Mouse (Mus musculus): ENCODE data around the gene Lrrc56. TPM values are rescaled to one million over a fixed set of nuclear protein-coding genes. Genes with fewer than 3 reads are reported as not detected.

Lrrc56 gene
- total RNA-seq, 2 experiments from 2014 or later = 4.3 to 4.5 TPM

Small RNAs within 50 kb of the gene (microRNA-seq; reads per million reads assigned to microRNA genes)
- gene Mir210 = 70.8 to 81.7 reads per million in 2 experiments

Other genes starting within 250 kb of the Lrrc56 start
- not detected for gene Ifitm5, start 243.9 kb upstream of the Lrrc56 start, total RNA-seq (2021)
- not detected for gene Gm45717, start 238.2 kb upstream of the Lrrc56 start, total RNA-seq (2021)
- 10 to 100 TPM; 11.0 to 12.9 TPM for gene Ifitm2, start 238.2 kb upstream of the Lrrc56 start, total RNA-seq (2021)
- gene Ifitm1, start 226.9 kb upstream of the Lrrc56 start, total RNA-seq (2021) = 1 to 10 TPM; 1.1 to 1.7 TPM
- 10 to 100 TPM in 1 of 2 experiments, 1 to 10 TPM in 1; 8.0 to 11.4 TPM for gene Ifitm3, start 183.4 kb upstream of the Lrrc56 start, total RNA-seq (2021)
- gene Ifitm6, start 176.2 kb upstream of the Lrrc56 start, total RNA-seq (2021) = not detected
- not detected for gene Gm17387, start 165.0 kb upstream of the Lrrc56 start, total RNA-seq (2021)
- 10 to 100 TPM; 84.2 to 86.8 TPM for gene B4galnt4, start 133.1 kb upstream of the Lrrc56 start, total RNA-seq (2021)
- gene Pkp3, start 115.9 kb upstream of the Lrrc56 start, total RNA-seq (2021) = not detected
- 1 to 10 TPM; 1.9 to 2.1 TPM for gene Sigirr, start 93.6 kb upstream of the Lrrc56 start, total RNA-seq (2021)
- not detected for gene Ano9, start 76.4 kb upstream of the Lrrc56 start, total RNA-seq (2021)
- gene Ptdss2, start 71.8 kb upstream of the Lrrc56 start, total RNA-seq (2021) = 10 to 100 TPM; 47.4 to 50.6 TPM
- gene Rnh1, start 21.3 kb upstream of the Lrrc56 start, total RNA-seq (2021) = 10 to 100 TPM; 35.5 to 45.9 TPM
- 100 to 1,000 TPM; 201 TPM for gene Hras, start 152 bp upstream of the Lrrc56 start, total RNA-seq (2021)
- gene Lmntd2, start 19.9 kb downstream of the Lrrc56 start, total RNA-seq (2021) = not detected
- gene Rassf7, start 21.7 kb downstream of the Lrrc56 start, total RNA-seq (2021) = 1 to 10 TPM in 1 of 2 experiments, under 1 TPM in 1; 0.71 to 1.5 TPM
- gene Phrf1, start 34.6 kb downstream of the Lrrc56 start, total RNA-seq (2021) = 10 to 100 TPM; 76.9 to 78.8 TPM
- gene Irf7, start 72.3 kb downstream of the Lrrc56 start, total RNA-seq (2021) = 1 to 10 TPM in 1 of 2 experiments, under 1 TPM in 1; 0.46 to 1.2 TPM
- gene Cdhr5, start 82.6 kb downstream of the Lrrc56 start, total RNA-seq (2021) = not detected
- gene Sct, start 85.0 kb downstream of the Lrrc56 start, total RNA-seq (2021) = not detected
- gene Drd4, start 97.8 kb downstream of the Lrrc56 start, total RNA-seq (2021) = not detected
- gene Deaf1, start 133.5 kb downstream of the Lrrc56 start, total RNA-seq (2021) = 10 to 100 TPM; 66.3 to 79.6 TPM
- gene Tmem80, start 133.6 kb downstream of the Lrrc56 start, total RNA-seq (2021) = 10 to 100 TPM; 29.2 to 30.5 TPM
- gene Eps8l2, start 144.7 kb downstream of the Lrrc56 start, total RNA-seq (2021) = 1 to 10 TPM; 5.0 to 9.0 TPM
- 100 to 1,000 TPM; 122 to 125 TPM for gene Taldo1, start 198.0 kb downstream of the Lrrc56 start, total RNA-seq (2021)
- 10 to 100 TPM; 37.7 to 39.9 TPM for gene Gatd1, start 220.0 kb downstream of the Lrrc56 start, total RNA-seq (2021)
- 100 to 1,000 TPM; 265 to 270 TPM for gene Cend1, start 235.3 kb downstream of the Lrrc56 start, total RNA-seq (2021)
- gene Slc25a22, start 243.7 kb downstream of the Lrrc56 start, total RNA-seq (2021) = 100 to 1,000 TPM; 319 to 320 TPM
- 1 to 10 TPM in 1 of 2 experiments, under 1 TPM in 1; 0.69 to 1.1 TPM for gene Pidd1, start 249.9 kb downstream of the Lrrc56 start, total RNA-seq (2021)